Mouse (Mus musculus): Measurements from ENCODE around the gene Lsp1.

- no peak for TF ChIP-seq POLR2A (IDR thresholded peaks at IDR 0.05; ENCODE audit: low read depth, low read length)
- TF ChIP-seq CTCF (IDR thresholded peaks at IDR 0.05; ENCODE audit: extremely low read depth, insufficient read length, insufficient replicate concordance, low read depth, low read length) = no peak
Measured at GRCm38 (mm10) chr7:142441585-142441984, 19.0 kb upstream of the Lsp1 start, which contains the start of gene Tnni2.

Data from small intestine, adult 2 months (tissue).